Mouse (Mus musculus) intestine, postnatal 0 days (tissue): ENCODE measurements around the gene Nrxn1. TPM values are rescaled to one million over a fixed set of nuclear protein-coding genes. Genes with fewer than 3 reads are reported as not detected.

Experiments
- ATAC-seq: fragments of 200-750 bp; cut with Nextera tagmentation; 2 replicates; pipeline ENCODE4 v1.8.0; 2017; ENCODE audit warnings: mild to moderate bottlenecking, moderate TSS enrichment, moderate library complexity
- H3K27ac ChIP-seq: fragments of 300-500 bp; sonication (generic); 2 replicates; pipeline ENCODE4 v1.5.1; 2014; ENCODE audit warnings: mild to moderate bottlenecking, low read depth, low read length, moderate library complexity
- H3K27me3 ChIP-seq: fragments of 300-500 bp; sonication (generic); replicated peaks from 2 replicates; pipeline ENCODE4 v1.6.1; 2014; ENCODE audit warnings: low read length, mixed read lengths; ENCODE audit not compliant: control insufficient read depth, insufficient read depth
- H3K36me3 ChIP-seq: fragments of 300-500 bp; sonication (generic); 2 replicates; pipeline ENCODE4 v1.6.1; 2014; ENCODE audit warnings: mild to moderate bottlenecking, moderate library complexity; ENCODE audit not compliant: control insufficient read depth, insufficient read depth
- H3K4me1 ChIP-seq: fragments of 300-500 bp; sonication (generic); replicated peaks from 2 replicates; pipeline ENCODE4 v1.6.1; 2014; ENCODE audit warnings: antibody characterized with exemption, low read length, mixed read lengths; ENCODE audit not compliant: control insufficient read depth, insufficient read depth
- H3K4me2 ChIP-seq: fragments of 300-500 bp; sonication (generic); replicated peaks from 2 replicates; pipeline ENCODE4 v1.6.1; 2014; ENCODE audit warnings: low read depth, mild to moderate bottlenecking, moderate library complexity
- H3K4me3 ChIP-seq: fragments of 300-500 bp; sonication (generic); 2 replicates; pipeline ENCODE4 v1.5.1; 2014; ENCODE audit warnings: low read depth, low read length
- H3K9ac ChIP-seq: fragments of 300-500 bp; sonication (generic); 2 replicates; pipeline ENCODE4 v1.6.1; 2014; ENCODE audit warnings: mild to moderate bottlenecking, low read depth, low read length
- H3K9me3 ChIP-seq: fragments of 300-500 bp; sonication (generic); 2 replicates; pipeline ENCODE4 v1.6.1; 2016; ENCODE audit warnings: mixed run types; ENCODE audit not compliant: control insufficient read depth
- CTCF ChIP-seq: sonication (generic); IDR thresholded peaks from 2 replicates; pipeline ENCODE4 v1.5.1; 2016; ENCODE audit warnings: low read depth, mild to moderate bottlenecking, control low read depth, antibody characterized with exemption, moderate library complexity
- WGBS: fragments of 180-500 bp; shearing (Covaris S2); extraction: QIAGEN DNeasy Blood & Tissue Kit; methylation state at CpG from one replicate; pipeline ENCODE4 v1.1.7; 2014; 5-methylcytosine and 5-hydroxymethylcytosine counted together
- polyA plus RNA-seq: library from polyadenylated mRNA; unstranded; fragments of >200 nt; fragmentation: Nextera tagmentation; extraction: Ambion mirVana; gene quantifications from 2 replicates; pipeline ENCODE4 v1.2.1, GENCODE M21; 2015

The Nrxn1 gene
- polyA plus RNA-seq, 1 experiment from 2014 or later, result 0.99 TPM

- H3K27me3 ChIP-seq, result no peaks in the 10 kb centered on the region
- no peak overlapping the region for H3K27ac ChIP-seq
- WGBS, result 41% methylated on average over 2 of the region's 2 CpGs
- no peak for TF ChIP-seq CTCF
- no peaks in the 10 kb centered on the region for H3K36me3 ChIP-seq
- H3K9me3 ChIP-seq, result no peaks in the 10 kb centered on the region
- no peak overlapping the region for H3K4me2 ChIP-seq
- H3K4me1 ChIP-seq, result no peaks in the 10 kb centered on the region
- ATAC-seq, result no peak
- H3K9ac ChIP-seq, result no peak overlapping the region
- no peak overlapping the region for H3K4me3 ChIP-seq
Observed at GRCm38 (mm10) chr17:90676676-90677075, 416.2 kb downstream of the Nrxn1 start.

GRCm38 (mm10) chr17:90662318-90662717 is 430.6 kb downstream of the Nrxn1 start:
- Histone ChIP-seq H3K9ac (no peak overlapping the region), H3K27me3 (no peaks in the 10 kb centered on the region), H3K4me3 (no peak overlapping the region), H3K9me3 (no peaks in the 10 kb centered on the region), H3K36me3 (no peaks in the 10 kb centered on the region), H3K27ac (no peak overlapping the region), H3K4me2 (no peak overlapping the region), H3K4me1 (no peaks in the 10 kb centered on the region)
- TF ChIP-seq CTCF, result no peak
- WGBS, result 78% methylated on average over 2 of the region's 2 CpGs
- ATAC-seq, result no peak

- Histone ChIP-seq H3K4me3 (no peak overlapping the region), H3K4me2 (no peak overlapping the region), H3K9ac (no peak overlapping the region), H3K27me3 (no peaks in the 10 kb centered on the region), H3K4me1 (no peaks in the 10 kb centered on the region), H3K36me3 (no peaks in the 10 kb centered on the region), H3K9me3 (no peaks in the 10 kb centered on the region), H3K27ac (no peak overlapping the region)
- 70% methylated on average over 1 of the region's 1 CpGs for WGBS
- TF ChIP-seq CTCF, result no peak
- ATAC-seq, result no peak
Observed at GRCm38 (mm10) chr17:90654506-90654905, 438.4 kb downstream of the Nrxn1 start.

- no peak for ATAC-seq
- Histone ChIP-seq H3K4me2 (no peak overlapping the region), H3K9ac (no peak overlapping the region), H3K27me3 (no peaks in the 10 kb centered on the region), H3K27ac (no peak overlapping the region), H3K36me3 (no peaks in the 10 kb centered on the region), H3K4me3 (no peak overlapping the region), H3K4me1 (no peaks in the 10 kb centered on the region), H3K9me3 (no peaks in the 10 kb centered on the region)
- WGBS, result 61% methylated on average over 2 of the region's 2 CpGs
- TF ChIP-seq CTCF, result no peak
Observed at GRCm38 (mm10) chr17:90653347-90653746, 439.5 kb downstream of the Nrxn1 start.

GRCm38 (mm10) chr17:90650279-90650678 is 442.6 kb downstream of the Nrxn1 start:
- Histone ChIP-seq H3K4me3 (no peak overlapping the region), H3K27ac (no peak overlapping the region), H3K4me2 (no peak overlapping the region), H3K27me3 (no peaks in the 10 kb centered on the region), H3K9ac (no peak overlapping the region), H3K4me1 (no peaks in the 10 kb centered on the region), H3K9me3 (no peaks in the 10 kb centered on the region), H3K36me3 (no peaks in the 10 kb centered on the region)
- WGBS, result 61% methylated on average over 1 of the region's 1 CpGs
- TF ChIP-seq CTCF, result no peak
- ATAC-seq, result no peak

GRCm38 (mm10) chr17:90638970-90639524 is 453.8 kb downstream of the Nrxn1 start:
- H3K27me3 ChIP-seq, result no peaks in the 10 kb centered on the region
- no peaks in the 10 kb centered on the region for H3K9me3 ChIP-seq
- H3K4me3 ChIP-seq, result no peak overlapping the region
- no peak overlapping the region for H3K9ac ChIP-seq
- WGBS, result 65% methylated on average over 2 of the region's 2 CpGs
- no peak for ATAC-seq
- H3K4me2 ChIP-seq, result no peak overlapping the region
- H3K27ac ChIP-seq, result no peak overlapping the region
- no peaks in the 10 kb centered on the region for H3K4me1 ChIP-seq
- no peak for TF ChIP-seq CTCF
- H3K36me3 ChIP-seq, result no peaks in the 10 kb centered on the region
